ENCODE assay signal across 7 mouse cellular contexts in the genomic region with DNA sequence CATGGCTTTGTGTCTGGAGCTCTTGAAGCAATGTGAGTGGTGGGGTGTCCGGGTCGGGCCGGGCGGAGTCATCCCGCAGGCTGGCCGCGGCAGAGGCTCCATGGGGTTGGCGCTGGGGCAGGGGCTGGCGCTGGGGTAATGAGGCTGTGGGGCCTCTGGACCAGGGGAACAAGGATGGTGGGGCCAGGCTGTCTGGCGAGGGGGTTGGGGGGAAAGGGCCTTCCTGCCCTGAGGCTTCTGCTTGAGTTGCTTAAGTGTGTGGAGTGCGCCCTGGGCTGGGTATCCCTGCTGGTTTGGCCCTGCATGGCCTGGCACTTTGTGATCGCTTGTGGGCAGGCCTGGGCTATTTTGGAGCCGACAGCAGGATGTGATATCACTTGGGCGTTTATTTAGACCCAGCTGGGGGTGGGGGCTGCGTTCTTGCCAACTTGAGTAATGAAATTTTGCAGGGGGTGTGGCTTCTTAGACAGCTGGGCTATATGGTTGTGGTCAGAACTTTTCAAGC. TPM values are rescaled to one million over a fixed set of nuclear protein-coding genes. Genes with fewer than 3 reads are reported as not detected.
A peak's percentile ranks its signal among the peaks of the same experiment; 100 is the strongest.
DNase-seq lines count a peak whose midpoint lies in the region; ATAC-seq and TF ChIP-seq lines count a peak whose summit lies in the region.

No protein-coding gene starts in this region.

- peak overlapping the region; percentile 98 for H3K27ac ChIP-seq in forebrain, postnatal 0 days (ENCODE audit: low read depth, low read length)

- peak overlapping the region; percentile 94 for H3K4me3 ChIP-seq in forebrain, postnatal 0 days (ENCODE audit: low read depth, low read length)

- intact Hi-C loops in heart, postnatal 36 days (cut with DNase I) = no loop called here

- peaks cover 50% of the 10 kb centered on the region for H3K4me1 ChIP-seq in forebrain, postnatal 0 days (ENCODE audit: insufficient read depth)

- peak overlapping the region; percentile 100 for H3K9ac ChIP-seq in forebrain, postnatal 0 days

- no peak for ATAC-seq in forebrain, postnatal 0 days

- no peaks in the 10 kb centered on the region for H3K9me3 ChIP-seq in forebrain, postnatal 0 days (ENCODE audit: low read length)

- no peaks in the 10 kb centered on the region for H3K27me3 ChIP-seq in forebrain, postnatal 0 days (ENCODE audit: insufficient read depth, low read length)

- TF ChIP-seq POLR2A in brain, embryonic 14.5 days (IDR thresholded peaks at IDR 0.05; ENCODE audit: borderline replicate concordance, extremely low read depth, insufficient read depth, insufficient read length, poor library complexity, severe bottlenecking) = no peak

- DNase-seq in MN1 (ENCODE audit: low spot score) = peak; percentile 83
- peak; percentile 63 for DNase-seq in brain, embryonic 14.5 days (ENCODE audit: low read depth)
- DNase-seq in forebrain, postnatal 0 days = peak; percentile 50
- peak; percentile 77 to 80 for DNase-seq in heart, postnatal 36 days
- DNase-seq in layer of hippocampus, postnatal 10 days (ENCODE audit: low spot score in 2 of 2) = peak; percentile 44 to 57
- peak; percentile 93 for DNase-seq in lung, postnatal 36 days
- peak; percentile 66 for DNase-seq in right cerebral cortex, postnatal 25 days

- H3K4me2 ChIP-seq in forebrain, postnatal 0 days (ENCODE audit: low read depth) = peak overlapping the region; percentile 70

- WGBS in forebrain, postnatal 0 days = under 1% methylated on average over 15 of the region's 15 CpGs

- H3K36me3 ChIP-seq in forebrain, postnatal 0 days (ENCODE audit: insufficient read depth) = no peaks in the 10 kb centered on the region

- no peak for TF ChIP-seq CTCF in brain, embryonic 14.5 days (IDR thresholded peaks at IDR 0.05; ENCODE audit: borderline replicate concordance, extremely low read depth, insufficient read depth, insufficient read length)
- TF ChIP-seq CTCF in forebrain, postnatal 0 days (IDR thresholded peaks at IDR 0.05; ENCODE audit: low read depth) = 0 out of 2 replicates have a peak, but pooled peaks have one; percentile 6

RNA-seq across cellular contexts. Expression of a gene that starts 53.1 kb away (rescaled TPM):
- 22.2 and 40.0 TPM in 2 replicates for polyA plus RNA-seq in brain, embryonic 14.5 days (2012; rRNA removed)
- 24.4 and 34.3 TPM in 2 replicates for total RNA-seq in forebrain, postnatal 0 days (2014; rRNA removed)
- polyA plus RNA-seq in forebrain, postnatal 0 days (2015; fragmentation: Nextera tagmentation; extraction: Ambion mirVana) = 34.6 and 39.6 TPM in 2 replicates
- 100 to 1,000 TPM in 1 of 2 experiments, 10 to 100 TPM in 1; 97.9 to 115 TPM for total RNA-seq in heart, postnatal 36 days (2021)
- total RNA-seq in layer of hippocampus, postnatal 10 days (2021) = 10 to 100 TPM; 21.4 to 23.4 TPM
